Mouse (Mus musculus) gastrocnemius, postnatal 36 days (tissue): ENCODE results near the gene Shcbp1l. TPM values are rescaled to one million over a fixed set of nuclear protein-coding genes. Genes with fewer than 3 reads are reported as not detected.
A peak's percentile ranks its signal among the peaks of the same experiment; 100 is the strongest.
"Not testable (repeated sequence)": the region's sequence is repeated elsewhere in the genome, so short reads cannot be mapped to it uniquely, and the experiment has no call there.

Source experiments
- DNase-seq, 2 experiments: peaks; one replicate each; pipeline ENCODE4 v3.0.0; 2022
- intact Hi-C: fragments of 180-260 bp; cut with DNase I; formaldehyde crosslinking; loops from one replicate; pipeline ENCODE4 v1.15.1; 2025
- total RNA-seq, 2 experiments: library from RNA; stranded (reverse); gene quantifications; 2 replicates each; pipeline ENCODE4 v1.2.3; 2021

The Shcbp1l gene
- total RNA-seq, 2 experiments from 2014 or later: not detected

DNA sequence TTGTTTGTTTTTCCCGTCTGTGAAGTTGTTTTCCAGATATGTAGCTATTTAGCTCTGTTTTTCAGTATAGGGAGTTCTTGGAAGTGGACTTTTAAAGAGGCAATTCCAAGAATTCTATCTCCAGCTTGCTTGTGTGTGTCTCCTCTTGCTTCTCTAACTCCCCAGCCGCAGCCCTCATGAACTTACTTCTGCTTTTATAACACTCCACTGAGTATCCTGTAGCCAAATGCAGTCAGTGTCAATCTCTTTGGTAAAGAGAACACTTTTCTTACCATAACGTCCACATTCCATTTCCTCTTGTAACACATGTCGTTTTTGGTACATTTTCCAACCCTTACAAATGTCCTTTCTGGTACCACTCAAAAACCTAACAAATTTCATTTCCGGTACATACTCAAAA, 9.2 kb upstream of the Shcbp1l start:
- DNase-seq, intact Hi-C loops: not testable (repeated sequence)

DNA sequence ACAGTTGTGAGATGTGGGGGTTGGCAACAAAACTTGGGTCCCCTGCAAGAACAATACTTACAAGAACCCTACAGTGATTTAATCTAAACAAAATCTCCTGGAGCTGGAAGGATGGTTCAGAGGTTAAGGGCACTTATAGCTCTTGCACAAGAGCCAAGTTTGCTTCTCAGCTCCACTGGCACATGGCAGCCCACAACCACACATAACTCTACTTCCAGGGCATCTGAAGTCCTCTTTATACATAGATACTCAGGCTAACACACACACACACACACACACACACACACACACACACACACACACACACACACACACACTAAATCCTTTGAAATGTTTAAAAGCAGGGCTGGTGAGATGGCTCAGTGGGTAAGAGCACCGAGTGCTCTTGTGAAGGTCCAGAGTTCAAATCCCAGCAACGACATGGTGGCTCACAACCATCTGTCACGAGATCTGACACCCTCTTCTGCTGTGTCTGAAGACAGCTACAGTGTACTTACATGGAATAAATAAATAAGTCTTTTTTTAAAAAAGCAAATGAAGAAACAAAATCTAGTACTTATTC, 8.6 kb upstream of the Shcbp1l start:
- DNase-seq, intact Hi-C loops: not testable (repeated sequence)

GRCm38 (mm10) chr1:153417805-153418204, 7.2 kb upstream of the Shcbp1l start:
- DNase-seq, intact Hi-C loops: not testable (repeated sequence)

- no peak for DNase-seq
- intact Hi-C loops: no loop called here
Measured at GRCm38 (mm10) chr1:153424271-153424670, 691 bp upstream of the Shcbp1l start.

GRCm38 (mm10) chr1:153431158-153431557, 6.2 kb downstream of the Shcbp1l start:
- intact Hi-C loops: no loop called here
- DNase-seq: no peak

- intact Hi-C loops: no loop called here
- DNase-seq: no peak
Measured at GRCm38 (mm10) chr1:153431701-153432100, 6.7 kb downstream of the Shcbp1l start.

- DNase-seq: no peak
- intact Hi-C loops: no loop called here
Measured at GRCm38 (mm10) chr1:153432329-153432728, 7.4 kb downstream of the Shcbp1l start.

- no peak for DNase-seq
- intact Hi-C loops: no loop called here
Measured at GRCm38 (mm10) chr1:153433851-153434589, 9.1 kb downstream of the Shcbp1l start.

DNA sequence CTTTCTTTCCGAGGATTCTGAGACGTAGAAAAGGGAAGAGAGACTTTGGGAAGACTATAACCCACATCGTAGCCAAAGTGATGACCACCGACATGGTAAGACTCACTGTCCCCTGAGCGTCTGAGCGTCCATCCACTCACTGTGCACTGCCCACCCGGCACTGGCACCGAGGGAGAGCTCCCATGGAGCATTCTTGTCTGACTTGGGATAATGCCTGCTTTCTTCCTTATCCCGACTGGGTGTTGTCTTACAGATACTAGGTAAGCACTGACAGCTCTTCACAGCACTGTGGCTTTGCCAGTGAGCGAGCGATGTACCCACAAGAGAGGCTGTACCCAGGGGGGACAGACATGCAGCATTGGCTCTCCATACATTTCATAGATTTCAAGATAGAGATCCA, 12.6 kb downstream of the Shcbp1l start:
- no peak for DNase-seq
- intact Hi-C loops: no loop called here

DNA sequence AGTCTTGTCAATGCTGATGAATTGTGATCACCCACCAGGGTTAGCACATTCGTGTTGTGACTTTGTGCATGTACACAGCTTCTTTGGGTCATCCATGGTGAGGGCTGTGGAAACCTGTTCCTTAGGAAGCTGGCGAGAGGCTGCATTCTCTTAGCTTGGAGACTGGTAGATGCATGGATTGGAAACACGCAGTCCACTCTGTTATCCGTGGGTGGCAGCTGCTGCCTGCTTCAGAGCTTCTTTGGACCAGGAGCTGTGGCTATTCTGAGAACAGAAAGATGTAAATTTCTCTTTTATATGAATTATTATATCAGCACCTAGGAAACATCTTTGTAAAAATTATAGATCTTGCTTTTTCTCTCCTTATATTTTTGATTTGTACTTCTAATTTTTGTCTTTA, 15.8 kb downstream of the Shcbp1l start:
- DNase-seq: no peak
- intact Hi-C loops: no loop called here

- DNase-seq: no peak
- intact Hi-C loops: no loop called here
Measured at GRCm38 (mm10) chr1:153441656-153442055, 16.7 kb downstream of the Shcbp1l start.

- intact Hi-C loops: no loop called here
Measured at GRCm38 (mm10) chr1:153443019-153443418, 18.1 kb downstream of the Shcbp1l start.

DNA sequence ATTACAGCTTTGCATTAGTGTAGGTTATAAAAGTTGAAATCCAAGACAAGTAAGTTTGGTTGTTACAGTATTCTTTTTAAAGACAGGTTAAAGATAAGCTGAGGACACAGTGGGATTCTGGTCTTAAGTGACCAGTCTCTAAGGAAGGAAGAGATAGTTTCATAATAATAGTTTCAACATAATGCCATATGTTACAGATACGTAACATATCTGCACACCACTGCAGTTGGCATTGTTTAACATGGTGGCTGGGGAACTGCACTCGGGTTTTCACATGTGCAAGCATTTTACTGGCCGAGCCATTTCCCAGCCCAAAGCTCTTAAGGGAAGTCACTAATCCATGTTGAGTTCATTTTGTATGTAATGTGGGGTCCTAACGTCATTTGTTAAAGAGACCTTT, 18.7 kb downstream of the Shcbp1l start:
- intact Hi-C loops: no loop called here
- DNase-seq: no peak

More at GRCm38 (mm10) chr1:153443019-153443418, 18.1 kb downstream of the Shcbp1l start:
- no peak for DNase-seq

- intact Hi-C loops: no loop called here
Measured at GRCm38 (mm10) chr1:153446120-153446831, 21.3 kb downstream of the Shcbp1l start.

GRCm38 (mm10) chr1:153451237-153452154, 26.5 kb downstream of the Shcbp1l start:
- intact Hi-C loops: no loop called here
- DNase-seq: no peak

More at GRCm38 (mm10) chr1:153446120-153446831, 21.3 kb downstream of the Shcbp1l start:
- no peak for DNase-seq

GRCm38 (mm10) chr1:153453146-153453642, 28.2 kb downstream of the Shcbp1l start:
- DNase-seq: no peak
- intact Hi-C loops: no loop called here

DNA sequence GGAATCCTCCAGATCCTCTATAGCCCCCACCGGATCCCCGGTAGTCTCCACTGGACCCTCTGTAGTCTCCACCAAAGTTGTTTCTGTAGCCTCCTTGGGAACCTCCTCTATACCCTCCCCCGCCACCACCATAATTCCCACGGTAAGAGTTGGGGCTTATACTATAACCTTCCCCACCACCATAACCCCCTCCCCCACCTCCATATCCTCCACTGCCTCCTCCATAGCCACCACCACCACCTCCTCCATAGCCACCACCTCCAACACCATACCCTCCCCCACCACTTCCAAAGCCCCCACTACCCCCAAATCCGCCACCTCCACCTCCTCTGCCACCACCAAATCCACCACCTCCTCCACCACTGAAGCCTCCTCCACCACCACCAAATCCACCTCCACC, 31.2 kb downstream of the Shcbp1l start:
- intact Hi-C loops: no loop called here
- no peak for DNase-seq

DNA sequence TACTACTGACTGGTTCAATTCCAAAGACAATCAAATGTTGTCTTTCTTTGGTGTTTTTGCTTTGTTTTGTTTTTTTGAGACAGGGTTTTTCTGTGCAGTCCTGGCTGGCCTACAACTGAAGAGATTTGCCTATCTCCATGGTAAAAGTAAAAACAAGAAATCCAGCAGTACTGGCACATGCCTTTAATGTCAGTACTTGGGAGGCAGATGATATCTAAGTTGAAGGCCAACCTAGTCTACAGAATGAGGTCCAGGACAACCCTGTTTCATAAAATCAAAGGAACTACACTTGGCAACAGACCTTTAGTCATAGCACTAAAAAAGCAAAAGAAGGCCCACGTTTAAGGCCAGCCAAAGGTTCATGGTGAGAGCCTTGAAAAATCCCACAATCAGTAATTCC, 36.8 kb downstream of the Shcbp1l start:
- no peak for DNase-seq
- intact Hi-C loops: loop anchor here (10.0 kb wide), 1 partner anchor 617 kb away; no protein-coding TSS in a partner anchor

- intact Hi-C loops: no loop called here
Measured at GRCm38 (mm10) chr1:153479296-153479695, 54.3 kb downstream of the Shcbp1l start.

DNA sequence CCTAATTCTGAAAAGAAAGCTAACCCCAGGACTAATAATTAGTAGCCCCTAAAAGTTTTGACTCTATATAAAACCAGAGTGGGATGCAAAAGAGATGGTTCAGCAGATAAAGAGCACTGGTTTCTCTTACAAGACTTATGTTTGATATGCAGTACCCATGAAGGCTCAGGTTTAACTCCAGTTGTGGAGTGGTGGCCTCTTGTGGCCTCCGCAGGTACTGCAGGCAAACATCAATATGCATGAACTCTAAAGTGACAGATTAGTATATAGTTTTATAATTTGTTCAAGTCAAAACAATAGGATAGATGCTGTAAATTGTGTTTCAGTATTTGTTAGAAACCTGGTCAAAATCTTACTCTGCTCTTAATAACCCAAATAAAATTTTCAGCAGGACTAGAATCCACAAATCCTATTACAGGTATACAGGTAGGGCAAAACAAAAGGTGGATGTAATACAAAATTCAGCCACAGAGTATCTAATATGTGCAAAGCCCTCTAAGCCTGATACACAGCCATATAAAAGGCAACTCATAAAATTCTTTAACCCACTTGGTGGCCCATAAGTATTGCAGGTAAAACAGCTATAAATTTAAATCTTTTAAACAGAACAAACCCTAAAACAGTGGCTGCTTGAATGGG, 55.5 kb downstream of the Shcbp1l start:
- peak; percentile 32 to 57 for DNase-seq
- intact Hi-C loops: no loop called here

More at GRCm38 (mm10) chr1:153479296-153479695, 54.3 kb downstream of the Shcbp1l start:
- DNase-seq: no peak
